Comparison of ENCODE assay signal across 7 mouse cellular contexts in the genomic region with DNA sequence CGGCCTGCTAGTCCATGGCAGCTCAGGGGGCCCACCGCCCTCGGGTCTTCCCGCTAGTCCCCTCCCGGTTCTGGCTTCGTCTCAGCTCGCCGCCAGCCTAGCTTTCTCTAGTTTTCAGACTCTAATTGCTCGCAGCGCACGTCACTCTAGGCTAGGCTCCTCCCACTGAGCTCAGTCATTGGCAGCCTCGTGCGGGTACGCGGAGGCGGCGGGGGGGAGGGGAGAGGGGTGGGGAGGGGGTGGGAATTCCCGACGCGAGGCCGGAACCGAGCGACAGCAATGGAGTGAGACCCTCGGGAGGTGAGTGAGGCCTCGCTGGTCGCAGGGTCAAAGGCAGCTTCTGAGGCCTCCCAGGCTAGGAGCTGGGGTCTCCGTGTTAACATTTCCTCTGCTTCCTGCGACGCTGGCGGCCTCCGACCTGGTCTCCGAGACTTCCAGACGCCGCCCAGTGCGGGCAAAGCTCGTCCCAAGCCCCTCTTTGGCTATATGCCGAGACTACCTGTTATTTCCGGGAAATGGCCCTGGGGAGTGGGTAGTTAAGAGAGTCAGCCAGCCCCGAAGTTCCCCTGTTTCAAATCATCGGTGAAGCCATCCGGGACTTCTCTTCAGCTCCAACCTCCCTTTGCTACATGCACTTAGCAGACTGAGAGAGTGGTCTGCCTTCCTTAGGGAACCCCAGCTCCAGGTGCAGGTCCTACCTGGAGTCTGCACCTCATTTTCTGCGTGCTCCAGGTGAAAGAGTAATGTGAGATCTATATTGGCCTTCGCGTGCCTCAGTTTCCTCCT. TPM values are rescaled to one million over a fixed set of nuclear protein-coding genes. Genes with fewer than 3 reads are reported as not detected.
DNase-seq lines count a peak whose midpoint lies in the region; ATAC-seq and TF ChIP-seq lines count a peak whose summit lies in the region.

A gene (plus strand): TSS at position 213 of the 786 bp plus-strand sequence.

- intact Hi-C loops in left cerebral cortex, postnatal 36 days (cut with DNase I): loop anchor here (5.0 kb wide), 1 partner anchor 36 kb away; a partner anchor contains a TSS

- peak within 1 kb of the TSS; percentile 96 for H3K27ac ChIP-seq in intestine, embryonic 16.5 days (ENCODE audit: low read length)
- H3K27ac ChIP-seq in midbrain, embryonic 11.5 days (ENCODE audit: low read depth, low read length): peak within 1 kb of the TSS; percentile 85
- H3K27ac ChIP-seq in small intestine, adult 2 months (ENCODE audit: insufficient read depth, low read depth, low read length): peak within 1 kb of the TSS; percentile 89

- H3K4me1 ChIP-seq in intestine, embryonic 16.5 days (ENCODE audit: control insufficient read depth, insufficient read depth, low read length): peaks cover 5% of the 10 kb centered on the region; the same call in 1 of the 2 replicates
- H3K4me1 ChIP-seq in midbrain, embryonic 11.5 days (ENCODE audit: control insufficient read depth, insufficient read depth, low read length): peaks cover 13% of the 10 kb centered on the region
- H3K4me1 ChIP-seq in small intestine, adult 2 months (ENCODE audit: control insufficient read depth, insufficient read depth, insufficient read length, low read length): peaks cover 6% of the 10 kb centered on the region; the same call in 1 of the 2 replicates

- peak within 1 kb of the TSS; percentile 94 for H3K4me2 ChIP-seq in intestine, embryonic 16.5 days (ENCODE audit: low read depth, low read length)
- H3K4me2 ChIP-seq in midbrain, embryonic 11.5 days: peak within 1 kb of the TSS; percentile 91

- no peak for TF ChIP-seq CTCF in small intestine, adult 2 months (IDR thresholded peaks at IDR 0.05; ENCODE audit: extremely low read depth, insufficient read length, insufficient replicate concordance, low read depth, low read length)

- peak within 1 kb of the TSS; percentile 78 for H3K4me3 ChIP-seq in intestine, embryonic 16.5 days (ENCODE audit: low read length)
- peak within 1 kb of the TSS; percentile 56 for H3K4me3 ChIP-seq in midbrain, embryonic 11.5 days (ENCODE audit: low read depth, low read length)
- H3K4me3 ChIP-seq in small intestine, adult 2 months (ENCODE audit: low read depth, low read length): peak within 1 kb of the TSS; percentile 79

- no peaks in the 10 kb centered on the region for H3K27me3 ChIP-seq in intestine, embryonic 16.5 days (replicated peaks; ENCODE audit: control insufficient read depth, insufficient read depth, low read length)
- H3K27me3 ChIP-seq in midbrain, embryonic 11.5 days (ENCODE audit: control insufficient read depth, insufficient read depth, low read length): no peaks in the 10 kb centered on the region
- H3K27me3 ChIP-seq in small intestine, adult 2 months (ENCODE audit: control insufficient read depth, insufficient read depth, low read length): no peaks in the 10 kb centered on the region

- ATAC-seq in intestine, embryonic 16.5 days: peak; percentile 94
- ATAC-seq in midbrain, embryonic 11.5 days (ENCODE audit: low FRiP score): peak; percentile 97

- H3K9me3 ChIP-seq in intestine, embryonic 16.5 days (ENCODE audit: control insufficient read depth, low read length): no peaks in the 10 kb centered on the region
- no peaks in the 10 kb centered on the region for H3K9me3 ChIP-seq in midbrain, embryonic 11.5 days (ENCODE audit: control insufficient read depth, low read length)

- 0% methylated on average over 44 of the region's 44 CpGs for WGBS in intestine, embryonic 16.5 days
- under 1% methylated on average over 43 of the region's 44 CpGs for WGBS in midbrain, embryonic 11.5 days
- under 1% methylated on average over 44 of the region's 44 CpGs for WGBS in small intestine, adult 2 months

- peak within 1 kb of the TSS; percentile 89 for H3K9ac ChIP-seq in intestine, embryonic 16.5 days (ENCODE audit: low read depth, low read length)
- peak within 1 kb of the TSS; percentile 71 for H3K9ac ChIP-seq in midbrain, embryonic 11.5 days (ENCODE audit: low read length)

- DNase-seq in adrenal gland, adult 2 months: peak; percentile 97
- DNase-seq in embryo, embryonic 11.5 days (ENCODE audit: low read depth, low spot score): peak; percentile 93
- peak; percentile 81 to 94 for DNase-seq in gastrocnemius, postnatal 4 days (ENCODE audit: low spot score in 2 of 2)
- DNase-seq in left cerebral cortex, postnatal 36 days (ENCODE audit: low spot score in 2 of 2): peak; percentile 90 to 92
- peak; percentile 97 for DNase-seq in midbrain, embryonic 11.5 days (ENCODE audit: low spot score, missing footprints)

- peak; percentile 83 for TF ChIP-seq POLR2A in small intestine, adult 2 months (IDR thresholded peaks at IDR 0.05; ENCODE audit: low read depth, low read length)

- H3K36me3 ChIP-seq in intestine, embryonic 16.5 days (ENCODE audit: control insufficient read depth, insufficient read depth, low read length): peaks cover 8% of the 10 kb centered on the region
- peaks cover 8% of the 10 kb centered on the region for H3K36me3 ChIP-seq in midbrain, embryonic 11.5 days (ENCODE audit: control insufficient read depth, insufficient read depth, low read length)
- H3K36me3 ChIP-seq in small intestine, adult 2 months (ENCODE audit: control insufficient read depth, insufficient read depth, low read length): peaks cover 18% of the 10 kb centered on the region

RNA-seq across cellular contexts. Expression of the gene that starts here (rescaled TPM):
- total RNA-seq in adrenal gland, adult 2 months (2021): 100 to 1,000 TPM; 124 to 160 TPM
- polyA plus RNA-seq in adrenal gland, adult 2 months (2012; rRNA removed): 93.2 and 105 TPM in 2 replicates
- total RNA-seq in gastrocnemius, postnatal 4 days (2021): 10 to 100 TPM; 81.1 to 84.6 TPM
- polyA plus RNA-seq in intestine, embryonic 16.5 days (2015; fragmentation: Nextera tagmentation; extraction: Ambion mirVana): 94.5 and 127 TPM in 2 replicates
- total RNA-seq in left cerebral cortex, postnatal 36 days (2021): 10 to 100 TPM; 45.8 to 51.9 TPM
- polyA plus RNA-seq in midbrain, embryonic 11.5 days (2014; fragmentation: Nextera tagmentation; extraction: Ambion mirVana): 58.7 and 59.4 TPM in 2 replicates
- 46.2 and 72.7 TPM in 2 replicates for polyA plus RNA-seq in small intestine, adult 2 months (2012; rRNA removed)

Comparison
In these comparisons a context has a peak if more than half of its experiments do, and no peak if none do; other contexts are left out.
1. Peak in every context shown above with its lines: DNase-seq, ATAC-seq, H3K4me3 ChIP-seq and H3K27ac ChIP-seq.